Mouse (Mus musculus): ENCODE results near the gene H2-Q7.
"Not testable (repeated sequence)": the region's sequence is repeated elsewhere in the genome, so short reads cannot be mapped to it uniquely, and the experiment has no call there.

- not testable (repeated sequence) for TF ChIP-seq CTCF (IDR thresholded peaks at IDR 0.05; ENCODE audit: borderline replicate concordance, insufficient read depth, low read depth, low read length); POLR2A (IDR thresholded peaks at IDR 0.05; ENCODE audit: borderline replicate concordance, insufficient read depth, low read length)
Observed at GRCm38 (mm10) chr17:35458247-35458646, 19.3 kb downstream of the H2-Q7 start.
